Mouse (Mus musculus) liver, embryonic 14.5 days (tissue): ENCODE data around the gene Plekhh3.

Source experiments
- CTCF ChIP-seq: IDR thresholded peaks from 2 replicates; pipeline ENCODE4 v1.5.1; 2016; ENCODE audit warnings: antibody characterized with exemption, low read depth, control low read depth
- EP300 ChIP-seq: IDR thresholded peaks from 2 replicates; pipeline ENCODE4 v1.6.1; 2016; ENCODE audit warnings: antibody characterized with exemption, low read depth

- no peak for TF ChIP-seq CTCF
- no peak for TF ChIP-seq EP300
Measured at GRCm38 (mm10) chr11:101146377-101146776, 24.8 kb downstream of the Plekhh3 start.
